Mouse (Mus musculus) A20 (cell line): ENCODE measurements around the gene Tmem206.

Source experiments
- DNase-seq: peaks from one replicate; pipeline ENCODE4 v3.0.0-alpha.2; 2011; ENCODE audit warnings: low read depth, low spot score

Tmem206 gene

GRCm38 (mm10) chr1:191350355-191350754 is 24.6 kb downstream of the Tmem206 start:
- DNase-seq, result no peak

GRCm38 (mm10) chr1:191352786-191353488 is 27.2 kb downstream of the Tmem206 start:
- DNase-seq, result peak; percentile 50

- no peak for DNase-seq
Observed at GRCm38 (mm10) chr1:191353836-191354235, 28.1 kb downstream of the Tmem206 start.

- no peak for DNase-seq
Observed at GRCm38 (mm10) chr1:191356936-191357335, 31.2 kb downstream of the Tmem206 start.

GRCm38 (mm10) chr1:191359478-191359877 is 33.8 kb downstream of the Tmem206 start:
- no peak for DNase-seq

GRCm38 (mm10) chr1:191362412-191362811 is 36.7 kb downstream of the Tmem206 start:
- DNase-seq, result no peak

- peak; percentile 72 for DNase-seq
Observed at GRCm38 (mm10) chr1:191364477-191364876, 38.8 kb downstream of the Tmem206 start.

- no peak for DNase-seq
Observed at GRCm38 (mm10) chr1:191368193-191368592, 42.5 kb downstream of the Tmem206 start.

- DNase-seq, result no peak
Observed at GRCm38 (mm10) chr1:191369140-191369539, 43.4 kb downstream of the Tmem206 start.

GRCm38 (mm10) chr1:191374993-191375643 is 49.4 kb downstream of the Tmem206 start:
- no peak for DNase-seq

- no peak for DNase-seq
Observed at GRCm38 (mm10) chr1:191375644-191375998, 49.9 kb downstream of the Tmem206 start.

- DNase-seq, result no peak
Observed at GRCm38 (mm10) chr1:191378080-191378479, 52.4 kb downstream of the Tmem206 start.

GRCm38 (mm10) chr1:191380843-191381242 is 55.1 kb downstream of the Tmem206 start:
- DNase-seq, result no peak

GRCm38 (mm10) chr1:191381955-191382736 is 56.4 kb downstream of the Tmem206 start:
- DNase-seq, result no peak

GRCm38 (mm10) chr1:191384786-191385430 is 59.2 kb downstream of the Tmem206 start:
- DNase-seq, result peak; percentile 57

- peak; percentile 75 for DNase-seq
Observed at GRCm38 (mm10) chr1:191391311-191391710, 65.6 kb downstream of the Tmem206 start.

GRCm38 (mm10) chr1:191393536-191393935 is 67.8 kb downstream of the Tmem206 start:
- DNase-seq, result peak; percentile 29

- DNase-seq, result peak; percentile 57
Observed at GRCm38 (mm10) chr1:191394126-191394525, 68.4 kb downstream of the Tmem206 start.

GRCm38 (mm10) chr1:191395200-191395599 is 69.5 kb downstream of the Tmem206 start:
- DNase-seq, result peak; percentile 60

GRCm38 (mm10) chr1:191395871-191396433 is 70.2 kb downstream of the Tmem206 start:
- DNase-seq, result peak; percentile 76

GRCm38 (mm10) chr1:191396446-191396845 is 70.7 kb downstream of the Tmem206 start:
- no peak for DNase-seq
